Mouse (Mus musculus) lung, adult 2 months (tissue): ENCODE data around the gene Fbxl17.

Experiments used
- CTCF ChIP-seq: fragments of 200-500 bp; IDR thresholded peaks from 2 replicates; pipeline ENCODE4 v1.5.1; 2011; ENCODE audit warnings: mild to moderate bottlenecking, low read length, control low read depth; ENCODE audit not compliant: insufficient read depth
- POLR2A ChIP-seq: fragments of 200-500 bp; IDR thresholded peaks from 2 replicates; pipeline ENCODE4 v1.6.1; 2011; ENCODE audit warnings: low read depth, mild to moderate bottlenecking, control low read depth, low read length, borderline replicate concordance; ENCODE audit errors: extremely low read depth

DNA sequence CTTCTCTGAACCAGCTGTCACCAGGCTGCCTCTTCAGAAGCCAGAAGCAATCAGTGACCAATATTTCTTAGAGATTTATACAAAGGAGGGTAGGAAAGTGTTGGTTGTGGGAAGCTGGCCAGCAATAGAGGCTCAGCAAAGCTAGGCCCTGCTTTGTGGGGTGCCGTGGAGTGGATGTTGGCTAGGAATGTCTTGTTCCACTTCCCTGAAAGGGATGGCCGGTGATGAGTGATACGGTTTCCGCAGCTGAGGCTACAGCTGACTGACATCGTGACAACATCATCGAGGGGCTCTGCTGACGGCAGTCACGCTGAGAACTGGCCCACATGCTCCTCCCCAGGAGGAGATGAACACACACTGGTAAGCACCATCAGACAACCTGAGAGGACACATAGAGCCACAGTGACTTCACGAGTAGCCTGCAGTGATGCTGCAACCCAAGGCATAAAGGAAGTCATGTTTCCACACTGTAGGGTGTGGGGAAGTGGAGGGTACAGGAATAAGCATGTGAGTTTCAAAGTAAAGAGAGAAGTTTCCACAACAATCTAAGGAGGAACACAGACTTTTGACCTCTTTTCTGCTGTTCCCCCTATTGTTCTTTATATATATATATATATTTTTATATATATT is 456.7 kb downstream of the Fbxl17 start:
- TF ChIP-seq CTCF (no peak), POLR2A (no peak)
